Mouse (Mus musculus): ENCODE measurements around the gene Jazf1. TPM values are rescaled to one million over a fixed set of nuclear protein-coding genes. Genes with fewer than 3 reads are reported as not detected.
A peak's percentile ranks its signal among the peaks of the same experiment; 100 is the strongest.

The Jazf1 gene
- polyA plus RNA-seq, 1 experiment from 2014 or later: 10.0 TPM

DNA sequence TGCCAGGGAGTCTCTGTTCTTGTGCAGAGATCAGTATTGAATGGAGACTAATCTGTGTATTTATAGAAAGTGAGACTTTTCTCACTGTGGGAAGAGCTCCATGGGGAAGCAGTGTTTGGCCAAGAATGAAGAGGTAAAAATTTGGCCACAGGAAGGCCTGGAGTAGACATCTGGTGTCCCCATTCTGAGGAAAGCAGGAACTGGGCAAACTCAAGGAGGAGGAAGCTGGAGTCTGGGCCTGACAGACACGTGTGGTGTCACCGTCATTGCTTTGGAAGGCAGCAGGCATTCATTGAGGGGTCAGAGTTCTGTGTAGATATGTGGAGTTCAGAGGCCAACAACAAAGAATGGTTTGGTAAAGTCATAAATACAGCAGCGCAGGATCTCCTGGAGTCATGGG lies 130.5 kb downstream of the Jazf1 start:
- ATAC-seq (ENCODE audit: low FRiP score) (no peak), DNase-seq (ENCODE audit: low spot score) (no peak)
- Histone ChIP-seq H3K27me3 (ENCODE audit: control insufficient read depth, insufficient read depth, low read length) (no peaks in the 10 kb centered on the region), H3K9ac (ENCODE audit: low read depth, low read length) (no peak overlapping the region), H3K4me2 (replicated peaks; ENCODE audit: low read depth, low read length) (no peak overlapping the region), H3K9me3 (ENCODE audit: control insufficient read depth, low read length) (no peaks in the 10 kb centered on the region), H3K4me3 (ENCODE audit: low read depth, low read length) (no peak overlapping the region), H3K36me3 (ENCODE audit: control insufficient read depth, insufficient read depth, low read length) (no peaks in the 10 kb centered on the region), H3K4me1 (replicated peaks; ENCODE audit: control insufficient read depth, insufficient read depth, low read length) (no peaks in the 10 kb centered on the region), H3K27ac (ENCODE audit: low read depth, low read length) (no peak overlapping the region)
- 63% methylated on average over 3 of the region's 3 CpGs for WGBS

- no peaks in the 10 kb centered on the region for H3K4me1 ChIP-seq (replicated peaks; ENCODE audit: control insufficient read depth, insufficient read depth, low read length)
- H3K9ac ChIP-seq (ENCODE audit: low read depth, low read length): no peak overlapping the region
- DNase-seq (ENCODE audit: low spot score): no peak
- no peak overlapping the region for H3K4me2 ChIP-seq (replicated peaks; ENCODE audit: low read depth, low read length)
- no peaks in the 10 kb centered on the region for H3K27me3 ChIP-seq (ENCODE audit: control insufficient read depth, insufficient read depth, low read length)
- H3K9me3 ChIP-seq (ENCODE audit: control insufficient read depth, low read length): no peaks in the 10 kb centered on the region
- no peak for ATAC-seq (ENCODE audit: low FRiP score)
- 80% methylated on average over 10 of the region's 10 CpGs for WGBS
- H3K36me3 ChIP-seq (ENCODE audit: control insufficient read depth, insufficient read depth, low read length): no peaks in the 10 kb centered on the region
- no peak overlapping the region for H3K27ac ChIP-seq (ENCODE audit: low read depth, low read length)
- H3K4me3 ChIP-seq (ENCODE audit: low read depth, low read length): no peak overlapping the region
Measured at GRCm38 (mm10) chr6:52936995-52937394, 131.4 kb downstream of the Jazf1 start.

DNA sequence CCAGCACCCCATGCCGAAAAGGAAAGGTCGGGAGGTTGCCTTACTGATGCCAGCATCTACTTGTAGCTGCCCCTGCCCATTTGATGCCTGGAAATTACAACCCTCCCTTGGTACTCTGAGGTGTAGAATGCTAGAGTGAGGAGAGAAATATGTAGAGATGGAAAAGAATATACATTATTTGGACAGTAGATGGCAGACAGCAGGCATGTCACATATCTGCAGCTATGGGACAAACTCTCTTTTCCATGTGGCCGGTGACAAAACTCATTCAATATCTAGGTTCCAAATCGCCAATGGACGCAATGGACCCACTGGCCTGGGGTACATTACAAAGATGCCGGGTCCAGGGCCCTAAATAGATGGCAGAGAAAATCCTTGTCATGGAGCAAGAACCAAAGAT lies 134.4 kb downstream of the Jazf1 start:
- Histone ChIP-seq H3K27ac (ENCODE audit: low read depth, low read length) (no peak overlapping the region), H3K9me3 (ENCODE audit: control insufficient read depth, low read length) (no peaks in the 10 kb centered on the region), H3K9ac (ENCODE audit: low read depth, low read length) (no peak overlapping the region), H3K4me1 (replicated peaks; ENCODE audit: control insufficient read depth, insufficient read depth, low read length) (no peaks in the 10 kb centered on the region), H3K4me2 (replicated peaks; ENCODE audit: low read depth, low read length) (no peak overlapping the region), H3K27me3 (ENCODE audit: control insufficient read depth, insufficient read depth, low read length) (no peaks in the 10 kb centered on the region), H3K36me3 (ENCODE audit: control insufficient read depth, insufficient read depth, low read length) (no peaks in the 10 kb centered on the region), H3K4me3 (ENCODE audit: low read depth, low read length) (no peak overlapping the region)
- WGBS: 87% methylated on average over 6 of the region's 6 CpGs
- ATAC-seq (ENCODE audit: low FRiP score) (no peak), DNase-seq (ENCODE audit: low spot score) (no peak)

- H3K27ac ChIP-seq (ENCODE audit: low read depth, low read length): no peak overlapping the region
- ATAC-seq (ENCODE audit: low FRiP score) (no peak), DNase-seq (ENCODE audit: low spot score) (no peak)
- H3K4me3 ChIP-seq (ENCODE audit: low read depth, low read length): no peak overlapping the region
- no peak overlapping the region for H3K4me2 ChIP-seq (replicated peaks; ENCODE audit: low read depth, low read length)
- no peaks in the 10 kb centered on the region for H3K36me3 ChIP-seq (ENCODE audit: control insufficient read depth, insufficient read depth, low read length)
- no peak overlapping the region for H3K9ac ChIP-seq (ENCODE audit: low read depth, low read length)
- no peaks in the 10 kb centered on the region for H3K9me3 ChIP-seq (ENCODE audit: control insufficient read depth, low read length)
- WGBS: 47% methylated on average over 7 of the region's 7 CpGs
- no peaks in the 10 kb centered on the region for H3K27me3 ChIP-seq (ENCODE audit: control insufficient read depth, insufficient read depth, low read length)
- no peaks in the 10 kb centered on the region for H3K4me1 ChIP-seq (replicated peaks; ENCODE audit: control insufficient read depth, insufficient read depth, low read length)
Measured at GRCm38 (mm10) chr6:52932603-52933178, 135.7 kb downstream of the Jazf1 start.

GRCm38 (mm10) chr6:52929358-52929757 lies 139.1 kb downstream of the Jazf1 start:
- no peak overlapping the region for H3K27ac ChIP-seq (ENCODE audit: low read depth, low read length)
- no peaks in the 10 kb centered on the region for H3K4me1 ChIP-seq (replicated peaks; ENCODE audit: control insufficient read depth, insufficient read depth, low read length)
- no peaks in the 10 kb centered on the region for H3K27me3 ChIP-seq (ENCODE audit: control insufficient read depth, insufficient read depth, low read length)
- ATAC-seq (ENCODE audit: low FRiP score): no peak
- H3K4me3 ChIP-seq (ENCODE audit: low read depth, low read length): no peak overlapping the region
- 91% methylated on average over 12 of the region's 12 CpGs for WGBS
- H3K36me3 ChIP-seq (ENCODE audit: control insufficient read depth, insufficient read depth, low read length): no peaks in the 10 kb centered on the region
- H3K9me3 ChIP-seq (ENCODE audit: control insufficient read depth, low read length): no peaks in the 10 kb centered on the region
- no peak for DNase-seq (ENCODE audit: low spot score)
- H3K9ac ChIP-seq (ENCODE audit: low read depth, low read length): no peak overlapping the region
- no peak overlapping the region for H3K4me2 ChIP-seq (replicated peaks; ENCODE audit: low read depth, low read length)

- Histone ChIP-seq H3K4me3 (ENCODE audit: low read depth, low read length) (no peak overlapping the region), H3K27me3 (ENCODE audit: control insufficient read depth, insufficient read depth, low read length) (no peaks in the 10 kb centered on the region), H3K4me2 (replicated peaks; ENCODE audit: low read depth, low read length) (no peak overlapping the region), H3K9ac (ENCODE audit: low read depth, low read length) (no peak overlapping the region), H3K4me1 (replicated peaks; ENCODE audit: control insufficient read depth, insufficient read depth, low read length) (no peaks in the 10 kb centered on the region), H3K9me3 (ENCODE audit: control insufficient read depth, low read length) (no peaks in the 10 kb centered on the region), H3K27ac (ENCODE audit: low read depth, low read length) (no peak overlapping the region), H3K36me3 (ENCODE audit: control insufficient read depth, insufficient read depth, low read length) (no peaks in the 10 kb centered on the region)
- peak; percentile 24 for DNase-seq (ENCODE audit: low spot score)
- ATAC-seq (ENCODE audit: low FRiP score): no peak
- 76% methylated on average over 4 of the region's 4 CpGs for WGBS
Measured at GRCm38 (mm10) chr6:52926947-52927346, 141.5 kb downstream of the Jazf1 start.

DNA sequence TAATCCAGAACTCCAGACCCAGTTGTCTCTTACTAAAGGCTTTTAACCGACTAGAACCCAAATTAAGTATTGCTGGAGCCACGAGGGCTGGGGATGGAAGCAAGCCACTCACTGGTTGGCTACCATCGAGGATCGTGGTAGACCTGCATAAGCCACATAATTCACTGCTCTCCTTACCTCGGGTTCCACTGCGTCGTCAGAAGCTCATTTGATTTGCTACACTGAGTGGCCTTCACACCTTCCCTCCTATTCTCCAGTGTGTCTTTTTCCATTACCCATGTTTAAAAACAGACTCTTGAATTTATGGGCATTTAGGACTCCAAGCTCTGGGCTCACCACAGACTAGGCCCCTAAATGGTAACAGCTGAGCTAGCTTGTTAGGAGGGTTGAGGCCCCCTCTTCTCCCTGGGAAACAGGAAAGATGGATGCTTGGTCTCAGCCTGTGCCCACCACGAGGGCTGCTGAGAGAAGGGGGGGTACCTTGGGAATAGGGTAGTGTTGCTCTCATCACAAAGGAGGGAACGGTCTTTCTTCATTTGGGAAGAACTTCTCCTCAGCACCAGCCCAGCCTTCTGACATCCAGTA lies 142.9 kb downstream of the Jazf1 start:
- DNase-seq (ENCODE audit: low spot score): no peak
- H3K9ac ChIP-seq (ENCODE audit: low read depth, low read length): no peak overlapping the region
- ATAC-seq (ENCODE audit: low FRiP score): no peak
- no peaks in the 10 kb centered on the region for H3K27me3 ChIP-seq (ENCODE audit: control insufficient read depth, insufficient read depth, low read length)
- no peaks in the 10 kb centered on the region for H3K36me3 ChIP-seq (ENCODE audit: control insufficient read depth, insufficient read depth, low read length)
- H3K4me1 ChIP-seq (replicated peaks; ENCODE audit: control insufficient read depth, insufficient read depth, low read length): no peaks in the 10 kb centered on the region
- 75% methylated on average over 9 of the region's 9 CpGs for WGBS
- H3K9me3 ChIP-seq (ENCODE audit: control insufficient read depth, low read length): no peaks in the 10 kb centered on the region
- no peak overlapping the region for H3K4me2 ChIP-seq (replicated peaks; ENCODE audit: low read depth, low read length)
- H3K27ac ChIP-seq (ENCODE audit: low read depth, low read length): no peak overlapping the region
- no peak overlapping the region for H3K4me3 ChIP-seq (ENCODE audit: low read depth, low read length)

GRCm38 (mm10) chr6:52921248-52921647 lies 147.2 kb downstream of the Jazf1 start:
- DNase-seq (ENCODE audit: low spot score) (no peak), ATAC-seq (ENCODE audit: low FRiP score) (no peak)
- H3K4me2 ChIP-seq (replicated peaks; ENCODE audit: low read depth, low read length): no peak overlapping the region
- no peaks in the 10 kb centered on the region for H3K4me1 ChIP-seq (replicated peaks; ENCODE audit: control insufficient read depth, insufficient read depth, low read length)
- H3K9me3 ChIP-seq (ENCODE audit: control insufficient read depth, low read length): no peaks in the 10 kb centered on the region
- no peaks in the 10 kb centered on the region for H3K36me3 ChIP-seq (ENCODE audit: control insufficient read depth, insufficient read depth, low read length)
- H3K27ac ChIP-seq (ENCODE audit: low read depth, low read length): no peak overlapping the region
- 83% methylated on average over 6 of the region's 6 CpGs for WGBS
- H3K9ac ChIP-seq (ENCODE audit: low read depth, low read length): no peak overlapping the region
- no peaks in the 10 kb centered on the region for H3K27me3 ChIP-seq (ENCODE audit: control insufficient read depth, insufficient read depth, low read length)
- no peak overlapping the region for H3K4me3 ChIP-seq (ENCODE audit: low read depth, low read length)

- no peak overlapping the region for H3K4me3 ChIP-seq (ENCODE audit: low read depth, low read length)
- H3K4me2 ChIP-seq (replicated peaks; ENCODE audit: low read depth, low read length): no peak overlapping the region
- DNase-seq (ENCODE audit: low spot score) (no peak), ATAC-seq (ENCODE audit: low FRiP score) (no peak)
- 89% methylated on average over 6 of the region's 6 CpGs for WGBS
- no peaks in the 10 kb centered on the region for H3K36me3 ChIP-seq (ENCODE audit: control insufficient read depth, insufficient read depth, low read length)
- H3K27me3 ChIP-seq (ENCODE audit: control insufficient read depth, insufficient read depth, low read length): no peaks in the 10 kb centered on the region
- no peak overlapping the region for H3K27ac ChIP-seq (ENCODE audit: low read depth, low read length)
- H3K9me3 ChIP-seq (ENCODE audit: control insufficient read depth, low read length): no peaks in the 10 kb centered on the region
- H3K9ac ChIP-seq (ENCODE audit: low read depth, low read length): no peak overlapping the region
- no peaks in the 10 kb centered on the region for H3K4me1 ChIP-seq (replicated peaks; ENCODE audit: control insufficient read depth, insufficient read depth, low read length)
Measured at GRCm38 (mm10) chr6:52920719-52921118, 147.7 kb downstream of the Jazf1 start.

All from hindbrain, embryonic 11.5 days (tissue).